Mouse (Mus musculus) ES-Bruce4 (cell line): ENCODE results near the gene Clcn5. TPM values are rescaled to one million over a fixed set of nuclear protein-coding genes. Genes with fewer than 3 reads are reported as not detected.

Experiments
- H3K27ac ChIP-seq: 2 replicates; pipeline ENCODE4 v1.5.1; 2012; ENCODE audit warnings: low read length, inconsistent platforms; ENCODE audit not compliant: insufficient read depth
- H3K27me3 ChIP-seq: 2 replicates; pipeline ENCODE4 v1.6.1; 2012; ENCODE audit warnings: mild to moderate bottlenecking, low read length, inconsistent platforms; ENCODE audit not compliant: control insufficient read depth, poor library complexity, insufficient read depth, severe bottlenecking
- H3K36me3 ChIP-seq: 2 replicates; pipeline ENCODE4 v1.6.1; 2012; ENCODE audit warnings: inconsistent platforms, mild to moderate bottlenecking, low read length, moderate library complexity; ENCODE audit not compliant: control insufficient read depth, poor library complexity, insufficient read depth, severe bottlenecking
- H3K4me1 ChIP-seq: one replicate; pipeline ENCODE4 v1.8.1; 2011; ENCODE audit warnings: low read length; ENCODE audit not compliant: control insufficient read depth, insufficient read depth
- H3K4me3 ChIP-seq: 2 replicates; pipeline ENCODE4 v1.5.1; 2011; ENCODE audit warnings: low read depth, mild to moderate bottlenecking, low read length
- H3K9ac ChIP-seq: 2 replicates; pipeline ENCODE4 v1.6.1; 2012; ENCODE audit warnings: low read depth, mild to moderate bottlenecking, inconsistent platforms; ENCODE audit not compliant: poor library complexity, severe bottlenecking
- H3K9me3 ChIP-seq: replicated peaks from 2 replicates; pipeline ENCODE4 v1.6.1; 2012; ENCODE audit warnings: mild to moderate bottlenecking, low read length, inconsistent platforms; ENCODE audit not compliant: control insufficient read depth, poor library complexity, insufficient read depth, severe bottlenecking
- CTCF ChIP-seq: IDR thresholded peaks from one replicate; pipeline ENCODE4 v1.8.1; 2011; ENCODE audit warnings: low read depth, low read length
- EP300 ChIP-seq: IDR thresholded peaks from 2 replicates; pipeline ENCODE4 v1.6.1; 2011; ENCODE audit warnings: low read depth, low read length; ENCODE audit not compliant: insufficient read depth
- POLR2A ChIP-seq: IDR thresholded peaks from one replicate; pipeline ENCODE4 v1.8.1; 2011; ENCODE audit warnings: low read length; ENCODE audit not compliant: insufficient read depth
- polyA plus RNA-seq: library from polyadenylated mRNA; stranded (reverse); fragments of >200 nt; gene quantifications from 2 replicates; pipeline ENCODE4 v1.2.4, GENCODE M21; 2011; ENCODE audit warnings: low read depth; ENCODE audit not compliant: missing spikeins, insufficient read depth, insufficient read length

Clcn5 gene
- polyA plus RNA-seq, 1 experiment, result 47.2 TPM

DNA sequence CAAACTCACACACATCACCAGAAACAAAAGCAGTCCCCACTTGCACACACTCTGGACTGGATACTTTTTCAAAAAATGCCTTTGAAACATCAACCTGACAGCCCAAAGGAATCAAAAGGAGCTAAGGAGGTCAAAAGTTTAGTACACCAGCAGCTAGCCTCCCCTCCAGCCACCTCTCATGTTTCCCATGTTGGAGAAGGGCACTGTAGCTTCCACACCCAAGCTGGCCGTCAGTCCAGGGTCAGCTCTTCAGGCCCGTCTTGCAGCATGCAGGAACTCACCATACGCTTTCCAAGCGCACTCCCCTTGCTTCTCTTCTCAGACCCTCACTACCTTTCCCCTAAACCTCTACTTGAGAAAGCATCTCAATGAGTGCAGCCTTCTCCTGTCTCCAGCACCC is 4.5 kb downstream of the Clcn5 start:
- Histone ChIP-seq H3K4me1 (no peaks in the 10 kb centered on the region), H3K36me3 (no peaks in the 10 kb centered on the region), H3K27me3 (no peaks in the 10 kb centered on the region), H3K9ac (no peak overlapping the region), H3K9me3 (no peaks in the 10 kb centered on the region), H3K27ac (no peak overlapping the region), H3K4me3 (no peak overlapping the region)
- TF ChIP-seq POLR2A, result no peak
- no peak for TF ChIP-seq CTCF
- TF ChIP-seq EP300, result no peak

DNA sequence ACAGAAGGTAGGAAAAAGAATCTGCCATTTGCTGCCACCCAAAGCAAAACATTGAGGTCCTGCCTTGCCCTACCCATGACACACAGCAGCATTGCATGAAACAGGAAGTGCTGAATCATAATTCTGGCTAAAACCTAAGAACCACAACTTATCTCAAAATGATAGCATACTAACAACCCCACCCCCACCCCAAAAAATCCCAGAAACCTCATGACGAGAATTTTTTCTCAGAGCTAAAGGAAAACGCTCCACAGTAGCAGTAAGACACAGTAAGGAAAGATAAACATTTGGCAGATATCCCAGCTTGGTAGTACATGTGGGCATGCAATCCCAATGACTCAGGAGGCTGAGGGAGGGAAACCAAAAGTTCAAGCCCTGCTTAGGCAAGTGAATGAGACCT is 10.9 kb downstream of the Clcn5 start:
- Histone ChIP-seq H3K4me3 (no peak overlapping the region), H3K9me3 (no peaks in the 10 kb centered on the region), H3K9ac (no peak overlapping the region), H3K27ac (no peak overlapping the region), H3K36me3 (no peaks in the 10 kb centered on the region), H3K27me3 (no peaks in the 10 kb centered on the region), H3K4me1 (no peaks in the 10 kb centered on the region)
- TF ChIP-seq EP300, result no peak
- TF ChIP-seq CTCF, result no peak
- no peak for TF ChIP-seq POLR2A

GRCm38 (mm10) chrX:7306861-7307260 is 12.3 kb downstream of the Clcn5 start:
- H3K36me3 ChIP-seq, result no peaks in the 10 kb centered on the region
- no peak overlapping the region for H3K4me3 ChIP-seq
- H3K27me3 ChIP-seq, result no peaks in the 10 kb centered on the region
- no peaks in the 10 kb centered on the region for H3K4me1 ChIP-seq
- no peaks in the 10 kb centered on the region for H3K9me3 ChIP-seq
- TF ChIP-seq EP300 (no peak), POLR2A (no peak), CTCF (no peak)
- no peak overlapping the region for H3K9ac ChIP-seq
- H3K27ac ChIP-seq, result no peak overlapping the region

- Histone ChIP-seq H3K36me3 (no peaks in the 10 kb centered on the region), H3K4me1 (no peaks in the 10 kb centered on the region), H3K4me3 (no peak overlapping the region), H3K27me3 (no peaks in the 10 kb centered on the region), H3K27ac (no peak overlapping the region), H3K9ac (no peak overlapping the region), H3K9me3 (no peaks in the 10 kb centered on the region)
- no peak for TF ChIP-seq CTCF
- TF ChIP-seq POLR2A, result no peak
- no peak for TF ChIP-seq EP300
Measured at GRCm38 (mm10) chrX:7292981-7293380, 26.2 kb downstream of the Clcn5 start.

DNA sequence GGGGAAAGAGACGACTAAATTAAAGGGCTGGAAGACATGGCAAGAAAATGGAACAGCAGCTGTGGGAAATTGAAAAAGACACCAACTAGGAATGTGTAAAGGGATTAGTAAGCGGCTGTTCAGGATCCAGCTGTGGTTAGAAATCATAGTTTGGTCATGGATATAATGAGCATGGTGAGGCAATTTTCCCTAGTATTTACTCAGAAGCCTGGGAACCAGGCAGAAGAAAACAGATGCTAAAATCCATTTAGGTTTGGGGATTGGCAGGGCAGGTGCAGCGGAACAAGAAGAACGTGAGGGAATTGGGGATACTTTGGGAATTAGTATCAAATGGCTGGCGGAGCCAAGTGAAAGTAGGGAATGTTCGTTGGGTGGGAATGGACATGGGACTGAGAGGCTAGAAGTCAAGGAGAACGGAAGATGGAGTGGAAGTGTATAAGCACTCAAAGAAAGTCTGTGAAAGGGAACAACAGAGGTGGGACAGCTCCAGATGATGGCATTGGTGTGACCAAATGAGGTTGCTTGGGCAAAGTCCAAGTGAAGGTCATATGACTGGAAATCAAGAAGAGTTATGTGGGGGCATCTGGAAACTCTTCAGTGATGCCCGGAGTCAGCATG is 26.9 kb downstream of the Clcn5 start:
- no peak overlapping the region for H3K4me3 ChIP-seq
- H3K9ac ChIP-seq, result no peak overlapping the region
- H3K4me1 ChIP-seq, result no peaks in the 10 kb centered on the region
- H3K9me3 ChIP-seq, result no peaks in the 10 kb centered on the region
- H3K36me3 ChIP-seq, result no peaks in the 10 kb centered on the region
- H3K27me3 ChIP-seq, result no peaks in the 10 kb centered on the region
- TF ChIP-seq EP300 (no peak), POLR2A (no peak), CTCF (no peak)
- no peak overlapping the region for H3K27ac ChIP-seq

DNA sequence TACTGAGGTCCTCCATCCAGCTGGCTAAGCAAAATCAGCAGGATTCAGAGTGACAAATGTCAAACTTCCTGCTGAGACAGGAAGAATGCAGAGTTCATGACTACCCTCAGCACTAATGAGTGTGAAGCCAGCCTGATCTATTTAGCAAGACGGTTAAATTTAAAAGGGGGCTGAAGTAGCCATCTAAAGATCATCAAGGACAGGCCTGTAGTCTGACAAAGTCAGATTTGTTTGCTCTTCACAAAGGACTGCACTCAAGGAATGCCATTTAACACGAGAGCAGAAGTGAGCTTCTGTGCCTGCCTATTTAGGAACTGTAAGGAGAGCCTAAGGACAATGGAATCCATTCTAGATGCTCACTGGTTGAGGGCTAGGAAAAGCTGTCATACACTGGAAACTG is 30.2 kb downstream of the Clcn5 start:
- Histone ChIP-seq H3K9ac (no peak overlapping the region), H3K9me3 (no peaks in the 10 kb centered on the region), H3K27me3 (no peaks in the 10 kb centered on the region), H3K4me1 (no peaks in the 10 kb centered on the region), H3K36me3 (no peaks in the 10 kb centered on the region), H3K4me3 (no peak overlapping the region), H3K27ac (no peak overlapping the region)
- TF ChIP-seq POLR2A (no peak), EP300 (no peak), CTCF (no peak)
